Comparison of ENCODE assay signal across 8 mouse cellular contexts in the genomic region with DNA sequence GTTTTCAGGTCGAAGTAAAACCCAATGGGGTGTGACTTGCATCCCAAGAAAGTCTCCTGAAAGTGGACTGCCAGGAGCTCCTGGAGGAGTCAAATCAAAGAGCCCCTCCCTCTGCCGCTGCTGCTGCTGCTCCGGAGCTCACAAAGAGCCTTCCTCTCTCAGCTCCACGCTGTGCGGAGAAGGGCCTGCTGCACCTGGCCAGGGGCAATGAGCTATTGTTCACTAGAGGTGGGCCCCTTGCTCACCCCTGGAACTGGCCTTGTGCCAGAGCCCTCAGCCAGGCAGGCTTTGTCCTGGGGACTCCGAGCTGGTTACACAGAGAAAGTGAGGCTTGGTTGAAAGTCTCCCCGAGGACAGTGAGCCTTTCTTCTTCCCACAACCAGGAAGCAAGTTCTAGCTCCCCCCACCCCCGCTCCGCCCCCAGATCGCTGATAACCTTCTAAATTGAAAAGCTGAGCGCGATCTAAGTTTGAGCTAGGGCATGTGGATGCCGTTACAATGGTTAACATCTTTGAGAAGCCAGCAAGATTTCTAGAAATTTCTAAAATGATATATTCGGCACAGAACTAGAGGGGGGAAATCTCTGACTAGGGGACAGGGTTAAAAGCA.
DNase-seq lines count a peak whose midpoint lies in the region; ATAC-seq and TF ChIP-seq lines count a peak whose summit lies in the region.

No protein-coding gene starts in this region.

- ATAC-seq in heart, embryonic 12.5 days (ENCODE audit: insufficient number of reproducible peaks, low FRiP score): 0 out of 2 replicates have a peak, but pooled peaks have one; percentile 51
- peak; percentile 19; the same call in 1 of the 2 replicates for ATAC-seq in hindbrain, embryonic 15.5 days (ENCODE audit: low FRiP score, low read depth)
- no peak for ATAC-seq in liver, postnatal 0 days

- H3K27me3 ChIP-seq in heart, embryonic 12.5 days (replicated peaks): no peaks in the 10 kb centered on the region
- H3K27me3 ChIP-seq in hindbrain, embryonic 15.5 days: no peaks in the 10 kb centered on the region
- 0 out of 2 replicates have a peak, but pooled peaks cover 9% of the 10 kb centered on the region for H3K27me3 ChIP-seq in liver, postnatal 0 days (ENCODE audit: insufficient read depth, low read length)

- no peak for TF ChIP-seq CTCF in liver, postnatal 0 days (IDR thresholded peaks at IDR 0.05; ENCODE audit: low read depth)

- H3K4me3 ChIP-seq in heart, embryonic 12.5 days: peak overlapping the region; percentile 34
- H3K4me3 ChIP-seq in hindbrain, embryonic 15.5 days: no peak overlapping the region
- H3K4me3 ChIP-seq in liver, postnatal 0 days (ENCODE audit: low read depth, low read length): no peak overlapping the region

- TF ChIP-seq EP300 in liver, postnatal 0 days (IDR thresholded peaks at IDR 0.05; ENCODE audit: low read depth): no peak

- DNase-seq in heart, postnatal 14 days: no peak
- DNase-seq in embryo, embryonic 10.5 days (ENCODE audit: low spot score): peak; percentile 57
- no peak for DNase-seq in liver, postnatal 0 days
- peak; percentile 25 for DNase-seq in testis, postnatal 14 days (ENCODE audit: low spot score)
- DNase-seq in left cerebral cortex, adult 9 months (ENCODE audit: low spot score in 2 of 2): no peak
- no peak for DNase-seq in layer of hippocampus, postnatal 36 days

- H3K36me3 ChIP-seq in heart, embryonic 12.5 days: no peaks in the 10 kb centered on the region
- H3K36me3 ChIP-seq in hindbrain, embryonic 15.5 days: no peaks in the 10 kb centered on the region
- no peaks in the 10 kb centered on the region for H3K36me3 ChIP-seq in liver, postnatal 0 days (replicated peaks; ENCODE audit: insufficient read depth, low read length)

- intact Hi-C loops in heart, postnatal 14 days (cut with DNase I): loop anchor here (5.0 kb wide), 4 partner anchors 413 to 1173 kb away; a partner anchor contains a TSS

- no peaks in the 10 kb centered on the region for H3K9me3 ChIP-seq in heart, embryonic 12.5 days (replicated peaks)
- H3K9me3 ChIP-seq in hindbrain, embryonic 15.5 days: no peaks in the 10 kb centered on the region
- H3K9me3 ChIP-seq in liver, postnatal 0 days (ENCODE audit: low read length): no peaks in the 10 kb centered on the region

- H3K9ac ChIP-seq in heart, embryonic 12.5 days: peak overlapping the region; percentile 59
- H3K9ac ChIP-seq in hindbrain, embryonic 15.5 days: no peak overlapping the region
- H3K9ac ChIP-seq in liver, postnatal 0 days (replicated peaks): no peak overlapping the region

- peaks cover 29% of the 10 kb centered on the region for H3K4me1 ChIP-seq in heart, embryonic 12.5 days (replicated peaks)
- peaks cover 22% of the 10 kb centered on the region for H3K4me1 ChIP-seq in hindbrain, embryonic 15.5 days (replicated peaks)
- 0 out of 2 replicates have a peak, but pooled peaks cover 3% of the 10 kb centered on the region for H3K4me1 ChIP-seq in liver, postnatal 0 days (ENCODE audit: insufficient read depth)

- no peak overlapping the region; the same call in 1 of the 2 replicates for H3K27ac ChIP-seq in heart, embryonic 12.5 days (ENCODE audit: poor library complexity, severe bottlenecking)
- peak overlapping the region; percentile 88 for H3K27ac ChIP-seq in hindbrain, embryonic 15.5 days (replicated peaks)
- H3K27ac ChIP-seq in liver, postnatal 0 days (ENCODE audit: low read depth): no peak overlapping the region

- peak overlapping the region; percentile 66 for H3K4me2 ChIP-seq in heart, embryonic 12.5 days
- peak overlapping the region; percentile 66 for H3K4me2 ChIP-seq in hindbrain, embryonic 15.5 days
- H3K4me2 ChIP-seq in liver, postnatal 0 days (ENCODE audit: low read depth, low read length): peak overlapping the region; percentile 18; the same call in 1 of the 2 replicates

- WGBS in heart, embryonic 12.5 days: 9% methylated on average over 14 of the region's 14 CpGs
- 9% methylated on average over 14 of the region's 14 CpGs for WGBS in hindbrain, embryonic 15.5 days
- 19% methylated on average over 14 of the region's 14 CpGs for WGBS in liver, postnatal 0 days (ENCODE audit: insufficient replicate concordance)

Comparison
In these comparisons a context has a peak if more than half of its experiments do, and no peak if none do; other contexts are left out.
1. DNase-seq: peak in embryo, embryonic 10.5 days (single experiment) and testis, postnatal 14 days (single experiment); none in heart, postnatal 14 days (0 of 2), liver, postnatal 0 days (single experiment), left cerebral cortex, adult 9 months (0 of 2) and layer of hippocampus, postnatal 36 days (0 of 2).
2. Peak in every context shown above with its lines, with median percentiles within 50 percentile points of each other: H3K4me2 ChIP-seq.